Mouse (Mus musculus): ENCODE measurements around the gene Slc22a1. TPM values are rescaled to one million over a fixed set of nuclear protein-coding genes. Genes with fewer than 3 reads are reported as not detected.
A peak's percentile ranks its signal among the peaks of the same experiment; 100 is the strongest.
"Not testable (repeated sequence)": the region's sequence is repeated elsewhere in the genome, so short reads cannot be mapped to it uniquely, and the experiment has no call there.

The Slc22a1 gene
- total RNA-seq, 2 experiments from 2014 or later = 12.1 to 17.8 TPM

GRCm38 (mm10) chr17:12684928-12685624 lies 9.4 kb upstream of the Slc22a1 start:
- DNase-seq = no peak

- peak; percentile 36 to 53 for DNase-seq
Observed at GRCm38 (mm10) chr17:12684412-12684811, 8.8 kb upstream of the Slc22a1 start.

GRCm38 (mm10) chr17:12683582-12683981 lies 8.0 kb upstream of the Slc22a1 start:
- DNase-seq = no peak

GRCm38 (mm10) chr17:12678261-12678660 lies 2.6 kb upstream of the Slc22a1 start:
- no peak for DNase-seq

- DNase-seq = no peak
Observed at GRCm38 (mm10) chr17:12677139-12677538, 1.5 kb upstream of the Slc22a1 start.

GRCm38 (mm10) chr17:12674980-12675379 lies 649 bp downstream of the Slc22a1 start:
- not testable (repeated sequence) for DNase-seq

GRCm38 (mm10) chr17:12673871-12674270 lies 1.8 kb downstream of the Slc22a1 start:
- no peak for DNase-seq

- no peak for DNase-seq
Observed at GRCm38 (mm10) chr17:12672285-12672790, 3.3 kb downstream of the Slc22a1 start.

GRCm38 (mm10) chr17:12671029-12671605 lies 4.5 kb downstream of the Slc22a1 start:
- no peak for DNase-seq

GRCm38 (mm10) chr17:12669363-12669679 lies 6.3 kb downstream of the Slc22a1 start:
- DNase-seq = peak in 1 of 2 experiments; percentile 44

GRCm38 (mm10) chr17:12668478-12669362 lies 6.9 kb downstream of the Slc22a1 start:
- DNase-seq = no peak

GRCm38 (mm10) chr17:12664156-12664555 lies 11.5 kb downstream of the Slc22a1 start:
- DNase-seq = peak in 1 of 2 experiments; percentile 47

- DNase-seq = peak; percentile 38 to 80
Observed at GRCm38 (mm10) chr17:12660572-12661260, 14.9 kb downstream of the Slc22a1 start.

GRCm38 (mm10) chr17:12659233-12659632 lies 16.4 kb downstream of the Slc22a1 start:
- no peak for DNase-seq

GRCm38 (mm10) chr17:12658784-12659183 lies 16.8 kb downstream of the Slc22a1 start:
- no peak for DNase-seq

- no peak for DNase-seq
Observed at GRCm38 (mm10) chr17:12655826-12656225, 19.8 kb downstream of the Slc22a1 start.

- no peak for DNase-seq
Observed at GRCm38 (mm10) chr17:12654061-12654460, 21.6 kb downstream of the Slc22a1 start.

GRCm38 (mm10) chr17:12652604-12653003 lies 23.0 kb downstream of the Slc22a1 start:
- peak; percentile 26 to 49 for DNase-seq

GRCm38 (mm10) chr17:12645461-12645860 lies 30.2 kb downstream of the Slc22a1 start:
- no peak for DNase-seq

GRCm38 (mm10) chr17:12641087-12641486 lies 34.5 kb downstream of the Slc22a1 start:
- DNase-seq = no peak

GRCm38 (mm10) chr17:12639585-12639984 lies 36.0 kb downstream of the Slc22a1 start:
- DNase-seq = no peak

- no peak for DNase-seq
Observed at GRCm38 (mm10) chr17:12634814-12635213, 40.8 kb downstream of the Slc22a1 start.

All from heart, adult 18-20 months (tissue).